Mouse (Mus musculus) left cerebral cortex, adult 11 months (tissue): ENCODE results near the gene Prkcg.
"Not testable (repeated sequence)": the region's sequence is repeated elsewhere in the genome, so short reads cannot be mapped to it uniquely, and the experiment has no call there.

Experiments used
- DNase-seq: peaks from one replicate; pipeline ENCODE4 v3.0.0; 2022; ENCODE audit warnings: low spot score

The Prkcg gene

GRCm38 (mm10) chr7:3288976-3289970, at the start of gene Prkcg, which contains the start of gene Myadm:
Prkcg (plus strand) TSS chr7:3289179.
Myadm (plus strand) TSS chr7:3289080.
- no peak for DNase-seq

GRCm38 (mm10) chr7:3239193-3239592, 49.8 kb upstream of the Prkcg start:
- no peak for DNase-seq

- no peak for DNase-seq
These were observed 28.3 kb upstream of the Prkcg start for GRCm38 (mm10) chr7:3260701-3261100.

GRCm38 (mm10) chr7:3261446-3261845, 27.5 kb upstream of the Prkcg start:
- no peak for DNase-seq

GRCm38 (mm10) chr7:3262789-3263188, 26.2 kb upstream of the Prkcg start:
- no peak for DNase-seq

- DNase-seq = no peak
These were observed 24.5 kb upstream of the Prkcg start for GRCm38 (mm10) chr7:3264390-3265022.

- no peak for DNase-seq
These were observed 23.7 kb upstream of the Prkcg start for GRCm38 (mm10) chr7:3265311-3265710.

GRCm38 (mm10) chr7:3267261-3267660, 21.7 kb upstream of the Prkcg start:
- DNase-seq = no peak

- DNase-seq = no peak
These were observed 21.1 kb upstream of the Prkcg start for GRCm38 (mm10) chr7:3267888-3268287.

GRCm38 (mm10) chr7:3268291-3268690, 20.7 kb upstream of the Prkcg start:
- DNase-seq = no peak

GRCm38 (mm10) chr7:3272206-3272605, 16.8 kb upstream of the Prkcg start:
- no peak for DNase-seq

GRCm38 (mm10) chr7:3275455-3276170, 13.4 kb upstream of the Prkcg start:
- no peak for DNase-seq

- DNase-seq = not testable (repeated sequence)
These were observed 12.2 kb upstream of the Prkcg start for GRCm38 (mm10) chr7:3276781-3277180.

- DNase-seq = no peak
These were observed 8.8 kb upstream of the Prkcg start for GRCm38 (mm10) chr7:3280080-3280653.

GRCm38 (mm10) chr7:3280654-3281153, 8.3 kb upstream of the Prkcg start:
- DNase-seq = no peak

GRCm38 (mm10) chr7:3281741-3282140, 7.2 kb upstream of the Prkcg start:
- DNase-seq = no peak

- DNase-seq = no peak
These were observed 5.7 kb upstream of the Prkcg start for GRCm38 (mm10) chr7:3283081-3283875.

- DNase-seq = no peak
These were observed 4.4 kb upstream of the Prkcg start for GRCm38 (mm10) chr7:3284604-3285003.

GRCm38 (mm10) chr7:3286036-3286435, 2.9 kb upstream of the Prkcg start:
- DNase-seq = no peak

- DNase-seq = no peak
These were observed 1.8 kb upstream of the Prkcg start for GRCm38 (mm10) chr7:3287186-3287585.
